Mouse (Mus musculus) embryonic fibroblast, embryonic 13.5 days (primary cell): ENCODE data around the gene Vmn1r211.
"Not testable (repeated sequence)": the region's sequence is repeated elsewhere in the genome, so short reads cannot be mapped to it uniquely, and the experiment has no call there.

Experiments used
- CTCF ChIP-seq: IDR thresholded peaks from 2 replicates; pipeline ENCODE4 v1.5.1; 2011; ENCODE audit warnings: mild to moderate bottlenecking, control low read depth, low read length, moderate library complexity, borderline replicate concordance; ENCODE audit not compliant: insufficient read depth
- POLR2A ChIP-seq: IDR thresholded peaks from 2 replicates; pipeline ENCODE4 v1.6.1; 2011; ENCODE audit warnings: low read depth, mild to moderate bottlenecking, control low read depth, low read length, moderate library complexity

DNA sequence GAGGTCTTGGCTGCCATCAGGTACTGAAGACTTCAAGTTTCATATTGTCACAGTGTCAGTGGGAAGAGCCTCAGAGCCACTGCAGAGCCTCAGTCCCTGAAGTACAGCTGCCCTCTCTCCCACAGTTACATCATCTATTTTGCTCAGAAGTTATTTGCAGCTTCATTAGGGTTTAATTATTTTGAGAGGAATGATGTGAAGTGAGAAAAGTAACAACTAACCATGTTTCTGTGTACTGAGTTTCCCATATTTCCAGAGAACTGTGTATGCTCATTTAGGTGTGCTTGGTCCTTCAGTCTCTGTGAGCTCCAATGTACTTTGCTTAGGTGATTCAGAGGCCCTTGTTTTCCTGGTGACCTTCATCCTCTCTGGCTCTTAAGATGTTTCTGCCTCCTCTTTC, 47.8 kb downstream of the Vmn1r211 start, which contains the start of gene Vmn1r209:
- TF ChIP-seq CTCF, POLR2A: not testable (repeated sequence)
